Mouse (Mus musculus) limb, embryonic 14.5 days (tissue): ENCODE measurements around the gene Best2. TPM values are rescaled to one million over a fixed set of nuclear protein-coding genes. Genes with fewer than 3 reads are reported as not detected.

Experiments
- ATAC-seq: fragments of 200-750 bp; cut with Nextera tagmentation; 2 replicates; pipeline ENCODE4 v1.8.0; 2017; ENCODE audit warnings: low read depth, moderate number of reproducible peaks, moderate TSS enrichment; ENCODE audit not compliant: low FRiP score
- DNase-seq: peaks from one replicate; pipeline ENCODE4 v3.0.0-alpha.2; 2015; ENCODE audit warnings: low spot score
- H3K27ac ChIP-seq: fragments of 300-500 bp; sonication (generic); replicated peaks from 2 replicates; pipeline ENCODE4 v1.5.1; 2014; ENCODE audit warnings: low read depth, mild to moderate bottlenecking, low read length, moderate library complexity, mixed read lengths
- H3K27me3 ChIP-seq: fragments of 300-500 bp; sonication (generic); 2 replicates; pipeline ENCODE4 v1.6.1; 2014; ENCODE audit warnings: low read length, mixed read lengths; ENCODE audit not compliant: control insufficient read depth, insufficient read depth
- H3K36me3 ChIP-seq: fragments of 300-500 bp; sonication (generic); 2 replicates; pipeline ENCODE4 v1.6.1; 2014; ENCODE audit warnings: mild to moderate bottlenecking, low read length, moderate library complexity, mixed read lengths; ENCODE audit not compliant: control insufficient read depth, insufficient read depth
- H3K4me1 ChIP-seq: fragments of 300-500 bp; sonication (generic); 2 replicates; pipeline ENCODE4 v1.6.1; 2014; ENCODE audit warnings: antibody characterized with exemption, low read length, mixed read lengths; ENCODE audit not compliant: control insufficient read depth, insufficient read depth
- H3K4me2 ChIP-seq: fragments of 300-500 bp; sonication (generic); replicated peaks from 2 replicates; pipeline ENCODE4 v1.6.1; 2014; ENCODE audit warnings: low read depth, mild to moderate bottlenecking, low read length, moderate library complexity; ENCODE audit not compliant: severe bottlenecking
- H3K4me3 ChIP-seq: fragments of 300-500 bp; sonication (generic); replicated peaks from 2 replicates; pipeline ENCODE4 v1.5.1; 2014; ENCODE audit warnings: low read length
- H3K9ac ChIP-seq: fragments of 300-500 bp; sonication (generic); 2 replicates; pipeline ENCODE4 v1.6.1; 2014; ENCODE audit warnings: mild to moderate bottlenecking, low read depth, low read length, moderate library complexity; ENCODE audit not compliant: severe bottlenecking
- H3K9me3 ChIP-seq: fragments of 300-500 bp; sonication (generic); 2 replicates; pipeline ENCODE4 v1.6.1; 2016; ENCODE audit warnings: low read length; ENCODE audit not compliant: control insufficient read depth
- POLR2A ChIP-seq: fragments of 200-500 bp; IDR thresholded peaks from 2 replicates; pipeline ENCODE4 v1.8.0; 2012; ENCODE audit warnings: inconsistent platforms, mild to moderate bottlenecking, moderate library complexity, borderline replicate concordance; ENCODE audit not compliant: insufficient read depth, insufficient read length; ENCODE audit errors: extremely low read depth
- WGBS: fragments of 180-500 bp; shearing (Covaris S2); extraction: QIAGEN DNeasy Blood & Tissue Kit; methylation state at CpG from one replicate; pipeline ENCODE4 v1.1.7; 2014; 5-methylcytosine and 5-hydroxymethylcytosine counted together
- polyA plus RNA-seq, 2 experiments: library from polyadenylated mRNA; depleted of rRNA in 1 of 2; stranded (reverse) in 1 of 2; unstranded in 1 of 2; fragments of >200 nt; fragmentation: Nextera tagmentation in 1 of 2; extraction: Ambion mirVana in 1 of 2; gene quantifications; 2 replicates each; pipeline versions ENCODE4 v1.2.1 to v1.2.3; 2012 to 2014

Best2 gene
- polyA plus RNA-seq, 2 experiments, result 0.15 TPM; not detected in 1

- no peaks in the 10 kb centered on the region for H3K9me3 ChIP-seq
- peak overlapping the region; percentile 75 for H3K4me2 ChIP-seq
- H3K4me1 ChIP-seq, result peaks cover 8% of the 10 kb centered on the region
- 1% methylated on average over 15 of the region's 15 CpGs for WGBS
- TF ChIP-seq POLR2A, result no peak
- ATAC-seq, result peak; percentile 19; the same call in 1 of the 2 replicates
- H3K27me3 ChIP-seq, result no peaks in the 10 kb centered on the region
- H3K4me3 ChIP-seq, result peak overlapping the region; percentile 67
- peak overlapping the region; percentile 69 for H3K9ac ChIP-seq
- 0 out of 2 replicates have a peak overlapping the region, but pooled peaks have one; percentile 43 for H3K27ac ChIP-seq
- DNase-seq, result peak; percentile 79
- 0 out of 2 replicates have a peak, but pooled peaks cover 6% of the 10 kb centered on the region for H3K36me3 ChIP-seq
Measured at GRCm38 (mm10) chr8:84990836-84991235, 23.5 kb downstream of the Best2 start.

GRCm38 (mm10) chr8:84990349-84990748, 24.0 kb downstream of the Best2 start, which contains the start of gene Hook2:
Gene Hook2 (plus strand): TSS chr8:84990603.
- H3K9ac ChIP-seq, result peak within 1 kb of the TSS; percentile 69
- H3K4me3 ChIP-seq, result peak within 1 kb of the TSS; percentile 67
- peak; percentile 70; the same call in 1 of the 2 replicates for TF ChIP-seq POLR2A
- DNase-seq (peak; percentile 98), ATAC-seq (peak; percentile 94)
- peaks cover 11% of the 10 kb centered on the region for H3K4me1 ChIP-seq
- 5% methylated on average over 26 of the region's 28 CpGs for WGBS
- peak within 1 kb of the TSS; percentile 75 for H3K4me2 ChIP-seq
- peak within 1 kb of the TSS; percentile 44; the same call in 1 of the 2 replicates for H3K27ac ChIP-seq
- H3K27me3 ChIP-seq, result no peaks in the 10 kb centered on the region
- H3K36me3 ChIP-seq, result 0 out of 2 replicates have a peak, but pooled peaks cover 6% of the 10 kb centered on the region
- no peaks in the 10 kb centered on the region for H3K9me3 ChIP-seq

GRCm38 (mm10) chr8:84989810-84990209, 24.5 kb downstream of the Best2 start:
- ATAC-seq (peak; percentile 69), DNase-seq (peak; percentile 89)
- H3K27ac ChIP-seq, result peak overlapping the region; percentile 44; the same call in 1 of the 2 replicates
- no peaks in the 10 kb centered on the region for H3K27me3 ChIP-seq
- 0 out of 2 replicates have a peak, but pooled peaks cover 3% of the 10 kb centered on the region for H3K36me3 ChIP-seq
- H3K9ac ChIP-seq, result peak overlapping the region; percentile 69
- no peak for TF ChIP-seq POLR2A
- peaks cover 16% of the 10 kb centered on the region for H3K4me1 ChIP-seq
- under 1% methylated on average over 15 of the region's 15 CpGs for WGBS
- peak overlapping the region; percentile 67 for H3K4me3 ChIP-seq
- no peaks in the 10 kb centered on the region for H3K9me3 ChIP-seq
- H3K4me2 ChIP-seq, result peak overlapping the region; percentile 75

- peak overlapping the region; percentile 75 for H3K4me2 ChIP-seq
- no peak overlapping the region for H3K27ac ChIP-seq
- no peaks in the 10 kb centered on the region for H3K36me3 ChIP-seq
- H3K9me3 ChIP-seq, result no peaks in the 10 kb centered on the region
- no peak for TF ChIP-seq POLR2A
- H3K27me3 ChIP-seq, result no peaks in the 10 kb centered on the region
- no peak for DNase-seq
- ATAC-seq, result no peak
- WGBS, result 6% methylated on average over 15 of the region's 15 CpGs
- peaks cover 21% of the 10 kb centered on the region for H3K4me1 ChIP-seq
- H3K9ac ChIP-seq, result no peak overlapping the region
- H3K4me3 ChIP-seq, result 0 out of 2 replicates have a peak overlapping the region, but pooled peaks have one; percentile 67
Measured at GRCm38 (mm10) chr8:84989311-84989731, 25.0 kb downstream of the Best2 start.

GRCm38 (mm10) chr8:84987903-84988302, 26.4 kb downstream of the Best2 start:
- ATAC-seq (no peak), DNase-seq (no peak)
- Histone ChIP-seq H3K4me1 (peaks cover 23% of the 10 kb centered on the region), H3K4me3 (no peak overlapping the region), H3K9ac (no peak overlapping the region), H3K27me3 (no peaks in the 10 kb centered on the region), H3K27ac (no peak overlapping the region), H3K36me3 (no peaks in the 10 kb centered on the region), H3K9me3 (no peaks in the 10 kb centered on the region), H3K4me2 (no peak overlapping the region)
- no peak for TF ChIP-seq POLR2A
- WGBS, result 61% methylated on average over 2 of the region's 2 CpGs
